Mouse (Mus musculus) heart, adult 2 months (tissue): ENCODE measurements around the gene Map3k20.

Experiments used
- CTCF ChIP-seq: fragments of 200-600 bp; IDR thresholded peaks from 2 replicates; pipeline ENCODE4 v1.8.1; 2022; ENCODE audit warnings: antibody characterized with exemption, mild to moderate bottlenecking, moderate library complexity
- EP300 ChIP-seq: fragments of 200-500 bp; IDR thresholded peaks from 2 replicates; pipeline ENCODE4 v1.6.1; 2011; ENCODE audit warnings: low read depth, low read length, control low read depth; ENCODE audit not compliant: insufficient read depth
- POLR2A ChIP-seq: fragments of 200-500 bp; IDR thresholded peaks from 2 replicates; pipeline ENCODE4 v1.6.1; 2011; ENCODE audit warnings: mild to moderate bottlenecking, low read depth, low read length, control low read depth; ENCODE audit not compliant: insufficient read depth

DNA sequence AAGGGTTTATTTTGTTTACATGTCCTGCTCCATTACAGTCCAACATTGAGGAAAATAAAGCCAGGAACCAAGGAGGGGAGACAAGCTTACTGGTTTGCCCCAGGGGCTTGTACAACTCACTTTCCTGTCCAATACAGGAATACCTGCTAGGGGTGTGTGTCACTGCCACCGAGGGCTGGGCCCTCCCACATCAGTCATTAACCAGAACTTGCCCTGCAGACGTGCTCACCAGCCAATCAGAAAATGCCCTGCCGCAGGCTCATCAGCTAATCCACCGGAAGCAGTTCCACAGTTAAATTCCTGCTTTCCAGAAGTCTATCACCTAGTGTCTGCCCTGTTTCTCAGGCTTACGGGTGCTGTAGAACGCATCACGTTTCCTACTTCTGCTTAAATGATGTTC lies 206.2 kb downstream of the Map3k20 start:
- TF ChIP-seq CTCF (no peak), EP300 (no peak), POLR2A (no peak)
